ENCODE assay signal across 22 mouse cellular contexts in the genomic region with DNA sequence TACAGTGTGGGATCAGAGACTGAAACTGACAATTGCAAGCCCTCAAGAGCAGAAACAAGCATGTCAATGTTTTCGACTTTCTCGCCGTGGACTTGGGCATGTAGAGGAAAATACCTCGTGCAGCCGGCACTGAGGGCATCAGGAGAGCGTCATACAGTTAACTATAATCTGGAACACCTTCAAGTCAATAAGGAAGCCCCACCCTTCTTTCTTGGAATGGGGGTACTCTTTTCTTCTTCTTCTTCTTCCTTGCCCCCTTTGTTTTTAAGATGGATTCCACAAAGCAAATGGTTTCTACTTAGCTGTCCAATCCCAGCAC.
DNase-seq lines count a peak whose midpoint lies in the region; ATAC-seq and TF ChIP-seq lines count a peak whose summit lies in the region.
"Had no signal": no experiment of that assay in that cellular context is flagged by ENCODE, and none has a peak within 500 bp of the region (broad histone marks: within the 10 kb centered on the region; RNA-seq: fewer than 3 reads in every experiment).

No protein-coding gene starts in this region.

- no peak overlapping the region for H3K9ac ChIP-seq in heart, embryonic 11.5 days (ENCODE audit: low read depth, low read length)
- H3K9ac ChIP-seq in heart, adult 2 months (ENCODE audit: low read depth, low read length), result no peak overlapping the region
- H3K9ac ChIP-seq in intestine, embryonic 16.5 days (ENCODE audit: low read depth, low read length), result no peak overlapping the region
- H3K9ac ChIP-seq in intestine, embryonic 15.5 days, result no peak overlapping the region
- H3K9ac ChIP-seq in forebrain, embryonic 15.5 days (replicated peaks), result no peak overlapping the region
- H3K9ac ChIP-seq: hindbrain, embryonic 12.5 days had no signal

- no peak overlapping the region for H3K4me3 ChIP-seq in heart, embryonic 11.5 days (ENCODE audit: low read depth, low read length)
- H3K4me3 ChIP-seq in heart, adult 2 months, result no peak overlapping the region
- no peak overlapping the region for H3K4me3 ChIP-seq in intestine, embryonic 16.5 days (ENCODE audit: low read length)
- no peak overlapping the region for H3K4me3 ChIP-seq in intestine, embryonic 15.5 days (replicated peaks)
- H3K4me3 ChIP-seq in limb, embryonic 10.5 days, result no peak overlapping the region
- no peak overlapping the region for H3K4me3 ChIP-seq in small intestine, adult 2 months (ENCODE audit: low read depth, low read length)
- H3K4me3 ChIP-seq in forebrain, embryonic 15.5 days, result no peak overlapping the region
- H3K4me3 ChIP-seq: forebrain, embryonic 10.5 days; hindbrain, embryonic 12.5 days had no signal

- 70% methylated on average over 6 of the region's 6 CpGs for WGBS in heart, embryonic 11.5 days (ENCODE audit: insufficient replicate concordance)
- 46% methylated on average over 6 of the region's 6 CpGs for WGBS in heart, adult 2 months
- WGBS in intestine, embryonic 16.5 days, result 46% methylated on average over 6 of the region's 6 CpGs
- 45% methylated on average over 6 of the region's 6 CpGs for WGBS in intestine, embryonic 15.5 days
- WGBS in limb, embryonic 10.5 days, result 90% methylated on average over 6 of the region's 6 CpGs
- 24% methylated on average over 6 of the region's 6 CpGs for WGBS in small intestine, adult 2 months
- 92% methylated on average over 6 of the region's 6 CpGs for WGBS in forebrain, embryonic 15.5 days

- no peaks in the 10 kb centered on the region for H3K9me3 ChIP-seq in heart, embryonic 11.5 days (replicated peaks; ENCODE audit: control insufficient read depth, low read length)
- H3K9me3 ChIP-seq in intestine, embryonic 16.5 days (ENCODE audit: control insufficient read depth, low read length), result no peaks in the 10 kb centered on the region
- H3K9me3 ChIP-seq in intestine, embryonic 15.5 days, result peaks cover 2% of the 10 kb centered on the region; the same call in 1 of the 2 replicates
- no peaks in the 10 kb centered on the region for H3K9me3 ChIP-seq in limb, embryonic 10.5 days (replicated peaks)
- H3K9me3 ChIP-seq in forebrain, embryonic 15.5 days, result no peaks in the 10 kb centered on the region
- H3K9me3 ChIP-seq: hindbrain, embryonic 12.5 days had no signal

- no peaks in the 10 kb centered on the region for H3K36me3 ChIP-seq in heart, embryonic 11.5 days (ENCODE audit: control insufficient read depth, insufficient read depth, low read length)
- no peaks in the 10 kb centered on the region for H3K36me3 ChIP-seq in heart, adult 2 months (ENCODE audit: control insufficient read depth, insufficient read depth, low read length)
- no peaks in the 10 kb centered on the region for H3K36me3 ChIP-seq in intestine, embryonic 16.5 days (ENCODE audit: control insufficient read depth, insufficient read depth, low read length)
- H3K36me3 ChIP-seq in intestine, embryonic 15.5 days, result no peaks in the 10 kb centered on the region
- H3K36me3 ChIP-seq in limb, embryonic 10.5 days, result no peaks in the 10 kb centered on the region
- H3K36me3 ChIP-seq in small intestine, adult 2 months (ENCODE audit: control insufficient read depth, insufficient read depth, low read length), result no peaks in the 10 kb centered on the region
- no peaks in the 10 kb centered on the region for H3K36me3 ChIP-seq in forebrain, embryonic 15.5 days
- H3K36me3 ChIP-seq: forebrain, embryonic 10.5 days; hindbrain, embryonic 12.5 days had no signal

- H3K27ac ChIP-seq in heart, embryonic 11.5 days (ENCODE audit: low read depth, low read length), result no peak overlapping the region
- H3K27ac ChIP-seq in heart, adult 2 months, result no peak overlapping the region
- H3K27ac ChIP-seq in intestine, embryonic 16.5 days (ENCODE audit: low read length), result peak overlapping the region; percentile 53; the same call in 1 of the 2 replicates
- H3K27ac ChIP-seq in intestine, embryonic 15.5 days, result no peak overlapping the region
- peak overlapping the region; percentile 2; the same call in 1 of the 2 replicates for H3K27ac ChIP-seq in limb, embryonic 10.5 days
- H3K27ac ChIP-seq in small intestine, adult 2 months (ENCODE audit: insufficient read depth, low read depth, low read length), result peak overlapping the region; percentile 13; the same call in 1 of the 2 replicates
- no peak overlapping the region for H3K27ac ChIP-seq in forebrain, embryonic 15.5 days (replicated peaks)
- H3K27ac ChIP-seq: forebrain, embryonic 10.5 days; hindbrain, embryonic 12.5 days; kidney, postnatal 0 days had no signal

- TF ChIP-seq POLR2A in heart, adult 2 months (IDR thresholded peaks at IDR 0.05; ENCODE audit: insufficient read depth, low read depth, low read length), result no peak
- no peak for TF ChIP-seq POLR2A in small intestine, adult 2 months (IDR thresholded peaks at IDR 0.05; ENCODE audit: low read depth, low read length)

- no peak for TF ChIP-seq CTCF in heart, adult 2 months (IDR thresholded peaks at IDR 0.05)
- no peak for TF ChIP-seq CTCF in small intestine, adult 2 months (IDR thresholded peaks at IDR 0.05; ENCODE audit: extremely low read depth, insufficient read length, insufficient replicate concordance, low read depth, low read length)

- H3K4me2 ChIP-seq in heart, embryonic 11.5 days, result peak overlapping the region; percentile 12; the same call in 1 of the 2 replicates
- H3K4me2 ChIP-seq in intestine, embryonic 16.5 days (ENCODE audit: low read depth, low read length), result no peak overlapping the region
- no peak overlapping the region for H3K4me2 ChIP-seq in intestine, embryonic 15.5 days (replicated peaks)
- H3K4me2 ChIP-seq in forebrain, embryonic 15.5 days (replicated peaks), result no peak overlapping the region
- H3K4me2 ChIP-seq: hindbrain, embryonic 12.5 days; liver, embryonic 11.5 days had no signal

- no peaks in the 10 kb centered on the region for H3K79me2 ChIP-seq in heart, adult 2 months (replicated peaks; ENCODE audit: control insufficient read depth, insufficient read depth, low read length)

- no peaks in the 10 kb centered on the region for H3K27me3 ChIP-seq in heart, embryonic 11.5 days (ENCODE audit: control insufficient read depth, insufficient read depth, low read length)
- H3K27me3 ChIP-seq in heart, adult 2 months (ENCODE audit: control insufficient read depth, insufficient read depth, low read length), result no peaks in the 10 kb centered on the region
- no peaks in the 10 kb centered on the region for H3K27me3 ChIP-seq in intestine, embryonic 16.5 days (replicated peaks; ENCODE audit: control insufficient read depth, insufficient read depth, low read length)
- no peaks in the 10 kb centered on the region for H3K27me3 ChIP-seq in intestine, embryonic 15.5 days (replicated peaks)
- no peaks in the 10 kb centered on the region for H3K27me3 ChIP-seq in limb, embryonic 10.5 days (ENCODE audit: low read depth, poor library complexity, severe bottlenecking)
- no peaks in the 10 kb centered on the region for H3K27me3 ChIP-seq in small intestine, adult 2 months (ENCODE audit: control insufficient read depth, insufficient read depth, low read length)
- no peaks in the 10 kb centered on the region for H3K27me3 ChIP-seq in forebrain, embryonic 15.5 days
- H3K27me3 ChIP-seq: Patski had no signal

- H3K4me1 ChIP-seq in heart, embryonic 11.5 days (ENCODE audit: control insufficient read depth, insufficient read depth, low read length), result peaks cover 13% of the 10 kb centered on the region
- H3K4me1 ChIP-seq in heart, adult 2 months (ENCODE audit: control insufficient read depth, insufficient read depth, low read length), result no peaks in the 10 kb centered on the region
- H3K4me1 ChIP-seq in intestine, embryonic 16.5 days (ENCODE audit: control insufficient read depth, insufficient read depth, low read length), result peaks cover 32% of the 10 kb centered on the region
- peaks cover 31% of the 10 kb centered on the region for H3K4me1 ChIP-seq in intestine, embryonic 15.5 days (replicated peaks)
- H3K4me1 ChIP-seq in limb, embryonic 10.5 days, result peaks cover 46% of the 10 kb centered on the region
- peaks cover 13% of the 10 kb centered on the region; the same call in 1 of the 2 replicates for H3K4me1 ChIP-seq in small intestine, adult 2 months (ENCODE audit: control insufficient read depth, insufficient read depth, insufficient read length, low read length)
- H3K4me1 ChIP-seq in forebrain, embryonic 15.5 days, result no peaks in the 10 kb centered on the region

- DNase-seq in heart, adult 2 months, result no peak
- no peak for DNase-seq in limb, embryonic 10.5 days (ENCODE audit: low spot score)
- DNase-seq in right cerebral cortex, postnatal 25 days, result no peak
- DNase-seq: adrenal gland, adult 8-10 months; cerebellum, adult 8-10 months; gastrocnemius, postnatal 10 days; lung, postnatal 10 days; right cerebral cortex, postnatal 4 days; thymus, adult 18-20 months; thymus, postnatal 4 days had no signal

- TF ChIP-seq EP300 in heart, adult 2 months (IDR thresholded peaks at IDR 0.05; ENCODE audit: insufficient read depth, low read depth, low read length), result no peak

- intact Hi-C loops in heart, adult 2 months (cut with DNase I), result no loop called here

- ATAC-seq in heart, embryonic 11.5 days (replicated peaks; ENCODE audit: insufficient number of reproducible peaks, low FRiP score, low TSS enrichment), result no peak
- no peak for ATAC-seq in intestine, embryonic 16.5 days
- no peak for ATAC-seq in intestine, embryonic 15.5 days
- no peak for ATAC-seq in forebrain, embryonic 15.5 days (replicated peaks)
- ATAC-seq: CD4-positive, CD25-positive, alpha-beta regulatory T cell, adult 4 months; inflammation-experienced regulatory T-cells, adult 6 months; Patski had no signal

Comparison
In these comparisons a context has a peak if more than half of its experiments do, and no peak if none do; other contexts are left out.
1. H3K27ac ChIP-seq: peak in intestine, embryonic 16.5 days (single experiment), limb, embryonic 10.5 days (single experiment) and small intestine, adult 2 months (single experiment); none in heart, embryonic 11.5 days (single experiment), heart, adult 2 months (single experiment), intestine, embryonic 15.5 days (single experiment) and forebrain, embryonic 15.5 days (single experiment).